Mouse (Mus musculus) liver, embryonic 14.5 days (tissue): ENCODE results near the gene Adcy10. TPM values are rescaled to one million over a fixed set of nuclear protein-coding genes. Genes with fewer than 3 reads are reported as not detected.

Source experiments
- ATAC-seq: fragments of 200-750 bp; cut with Nextera tagmentation; 2 replicates; pipeline ENCODE4 v1.8.0; 2017; ENCODE audit warnings: moderate number of reproducible peaks, mild to moderate bottlenecking, moderate library complexity; ENCODE audit not compliant: insufficient read depth
- DNase-seq, 3 experiments: peaks; one replicate each; pipeline ENCODE4 v3.0.0-alpha.2; 2012 to 2013; ENCODE audit warnings: low read depth in 3 of 3, low spot score in 3 of 3
- H3K27ac ChIP-seq: fragments of 300-500 bp; sonication (generic); 2 replicates; pipeline ENCODE4 v1.5.1; 2014; ENCODE audit warnings: moderate library complexity, mild to moderate bottlenecking, control low read depth, inconsistent platforms
- H3K27me3 ChIP-seq: fragments of 300-500 bp; sonication (generic); 2 replicates; pipeline ENCODE4 v1.6.1; 2014; ENCODE audit warnings: mild to moderate bottlenecking, low read length, moderate library complexity; ENCODE audit not compliant: control insufficient read depth, insufficient read depth
- H3K36me3 ChIP-seq: fragments of 300-500 bp; sonication (generic); replicated peaks from 2 replicates; pipeline ENCODE4 v1.6.1; 2014; ENCODE audit warnings: low read depth; ENCODE audit not compliant: control insufficient read depth, insufficient read depth
- H3K4me1 ChIP-seq, 2 experiments: fragments of 200-500 bp in 1 of 2; fragments of 300-500 bp in 1 of 2; sonication (generic) in 1 of 2; replicated peaks; 2 replicates each; pipeline ENCODE4 v1.6.1; 2012 to 2014; ENCODE audit warnings: antibody characterized with exemption in 1 of 2, inconsistent platforms in 1 of 2, low read length in 1 of 2; ENCODE audit not compliant: control insufficient read depth in 2 of 2, insufficient read depth in 2 of 2
- H3K4me2 ChIP-seq: fragments of 300-500 bp; sonication (generic); 2 replicates; pipeline ENCODE4 v1.6.1; 2014; ENCODE audit warnings: low read depth, mild to moderate bottlenecking, control low read depth, moderate library complexity
- H3K4me3 ChIP-seq, 2 experiments: fragments of 200-500 bp in 1 of 2; fragments of 300-500 bp in 1 of 2; sonication (generic) in 1 of 2; 2 replicates each; pipeline ENCODE4 v1.5.1; 2012 to 2014; ENCODE audit warnings: low read depth in 2 of 2, low read length in 2 of 2, mild to moderate bottlenecking in 2 of 2, control low read depth in 1 of 2, inconsistent platforms in 1 of 2, moderate library complexity in 1 of 2; ENCODE audit not compliant: insufficient read depth in 1 of 2
- H3K9ac ChIP-seq: fragments of 300-500 bp; sonication (generic); replicated peaks from 2 replicates; pipeline ENCODE4 v1.6.1; 2014; ENCODE audit warnings: mild to moderate bottlenecking, control low read depth, moderate library complexity
- H3K9me3 ChIP-seq: fragments of 300-500 bp; sonication (generic); 2 replicates; pipeline ENCODE4 v1.6.1; 2016; ENCODE audit warnings: low read length, mixed read lengths; ENCODE audit not compliant: control insufficient read depth
- CTCF ChIP-seq: IDR thresholded peaks from 2 replicates; pipeline ENCODE4 v1.5.1; 2016; ENCODE audit warnings: antibody characterized with exemption, low read depth, control low read depth
- EP300 ChIP-seq: IDR thresholded peaks from 2 replicates; pipeline ENCODE4 v1.6.1; 2016; ENCODE audit warnings: antibody characterized with exemption, low read depth
- WGBS: fragments of 180-500 bp; shearing (Covaris S2); extraction: QIAGEN DNeasy Blood & Tissue Kit; methylation state at CpG from one replicate; pipeline ENCODE4 v1.1.7; 2014; ENCODE audit not compliant: insufficient replicate concordance; 5-methylcytosine and 5-hydroxymethylcytosine counted together
- polyA plus RNA-seq, 2 experiments: library from polyadenylated mRNA; depleted of rRNA in 1 of 2; stranded (reverse) in 1 of 2; unstranded in 1 of 2; fragments of >200 nt; fragmentation: Nextera tagmentation in 1 of 2; extraction: Ambion mirVana in 1 of 2; gene quantifications; 2 replicates each; pipeline versions ENCODE4 v1.2.1 to v1.2.3; 2012 to 2014

The Adcy10 gene
- polyA plus RNA-seq, 2 experiments: 0.08 TPM; not detected in 1

DNA sequence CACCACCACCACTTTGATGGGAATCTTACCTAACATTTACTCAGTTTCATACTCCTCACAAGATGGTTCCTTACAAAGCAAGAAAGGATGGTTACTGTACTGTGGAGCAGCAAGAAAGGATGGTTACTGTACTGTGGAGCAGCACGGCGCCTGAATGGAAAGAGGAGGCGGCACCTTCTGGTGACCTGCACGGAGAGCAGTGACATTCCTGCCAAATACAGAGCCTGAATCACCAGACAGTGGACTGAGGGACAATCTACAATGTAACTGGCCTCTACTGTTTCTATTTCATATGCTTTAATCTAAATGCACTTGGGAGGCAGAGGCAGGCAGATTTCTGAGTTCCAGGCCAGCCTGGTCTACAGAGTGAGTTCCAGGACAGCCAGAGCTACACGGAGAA is 140.1 kb downstream of the Adcy10 start:
- no peak overlapping the region for H3K27ac ChIP-seq
- no peak overlapping the region for H3K4me2 ChIP-seq
- DNase-seq (no peak), ATAC-seq (no peak)
- H3K36me3 ChIP-seq: no peaks in the 10 kb centered on the region
- no peaks in the 10 kb centered on the region for H3K27me3 ChIP-seq
- WGBS: 72% methylated on average over 5 of the region's 5 CpGs
- H3K4me3 ChIP-seq: no peak overlapping the region
- H3K9ac ChIP-seq: no peak overlapping the region
- peaks cover 8 to 21% of the 10 kb centered on the region in 2 experiments for H3K4me1 ChIP-seq
- no peaks in the 10 kb centered on the region for H3K9me3 ChIP-seq
- TF ChIP-seq EP300: no peak
- no peak for TF ChIP-seq CTCF

DNA sequence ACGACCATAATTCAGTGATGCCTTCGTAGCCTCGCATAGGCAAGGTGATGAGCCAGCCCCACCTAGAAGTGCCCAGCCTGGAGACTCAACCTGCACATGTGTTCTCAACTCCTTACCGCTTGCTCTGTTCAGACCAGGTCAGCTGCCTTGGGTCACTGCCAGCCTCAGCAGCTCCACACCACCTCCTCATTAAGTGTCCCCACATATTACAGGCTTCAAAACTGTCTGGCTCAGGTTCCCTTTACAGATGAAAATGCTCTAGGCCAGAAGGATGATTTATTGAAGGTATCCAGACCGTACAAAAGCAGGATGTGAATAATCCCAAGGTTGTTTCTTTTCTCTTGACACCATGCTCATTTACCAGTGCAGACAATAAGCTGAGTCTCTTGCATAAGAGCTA is 140.9 kb downstream of the Adcy10 start:
- Histone ChIP-seq H3K9ac (no peak overlapping the region), H3K27me3 (no peaks in the 10 kb centered on the region), H3K4me3 (no peak overlapping the region), H3K4me2 (no peak overlapping the region), H3K4me1 (peaks cover 8 to 26% of the 10 kb centered on the region in 2 experiments), H3K9me3 (no peaks in the 10 kb centered on the region), H3K27ac (no peak overlapping the region), H3K36me3 (no peaks in the 10 kb centered on the region)
- no peak for ATAC-seq
- no peak for TF ChIP-seq EP300
- no peak for TF ChIP-seq CTCF
- no peak for DNase-seq
- WGBS: 77% methylated on average over 5 of the region's 5 CpGs

Other genes starting within 250 kb of the Adcy10 start
- 7.3 and 14.1 TPM in 2 replicates for gene Tiprl, start 248.2 kb upstream of the Adcy10 start, polyA plus RNA-seq (2012; rRNA removed)
- 39.2 and 49.0 TPM in 2 replicates for gene Tiprl, start 248.2 kb upstream of the Adcy10 start, polyA plus RNA-seq (2014; fragmentation: Nextera tagmentation; extraction: Ambion mirVana)
- gene Gpr161, start 189.4 kb upstream of the Adcy10 start, polyA plus RNA-seq (2012; rRNA removed): 0.11 TPM in 2 replicates
- gene Gpr161, start 189.4 kb upstream of the Adcy10 start, polyA plus RNA-seq (2014; fragmentation: Nextera tagmentation; extraction: Ambion mirVana): 0.04 TPM in 1 of 2 replicates, not detected in the other
- gene Dcaf6, start 24.7 kb upstream of the Adcy10 start, polyA plus RNA-seq (2012; rRNA removed): 14.6 and 20.6 TPM in 2 replicates
- gene Dcaf6, start 24.7 kb upstream of the Adcy10 start, polyA plus RNA-seq (2014; fragmentation: Nextera tagmentation; extraction: Ambion mirVana): 13.5 and 15.2 TPM in 2 replicates
- gene Mpc2, start 24.5 kb upstream of the Adcy10 start, polyA plus RNA-seq (2012; rRNA removed): 46.7 and 65.2 TPM in 2 replicates
- gene Mpc2, start 24.5 kb upstream of the Adcy10 start, polyA plus RNA-seq (2014; fragmentation: Nextera tagmentation; extraction: Ambion mirVana): 270 and 275 TPM in 2 replicates
- gene Mpzl1, start 149.4 kb downstream of the Adcy10 start, polyA plus RNA-seq (2012; rRNA removed): 18.1 and 19.4 TPM in 2 replicates
- 24.6 and 25.1 TPM in 2 replicates for gene Mpzl1, start 149.4 kb downstream of the Adcy10 start, polyA plus RNA-seq (2014; fragmentation: Nextera tagmentation; extraction: Ambion mirVana)
- gene Rcsd1, start 224.6 kb downstream of the Adcy10 start, polyA plus RNA-seq (2012; rRNA removed): 3.5 and 4.8 TPM in 2 replicates
- 2.4 and 3.4 TPM in 2 replicates for gene Rcsd1, start 224.6 kb downstream of the Adcy10 start, polyA plus RNA-seq (2014; fragmentation: Nextera tagmentation; extraction: Ambion mirVana)